Mouse (Mus musculus): ENCODE results near the gene Pnkd.
"Not testable (repeated sequence)": the region's sequence is repeated elsewhere in the genome, so short reads cannot be mapped to it uniquely, and the experiment has no call there.

Gene Pnkd

GRCm38 (mm10) chr1:74296477-74296876 is 11.7 kb downstream of the Pnkd start:
- no peak for DNase-seq (ENCODE audit: low spot score in 2 of 2)

GRCm38 (mm10) chr1:74297269-74297668 is 12.5 kb downstream of the Pnkd start:
- no peak for DNase-seq (ENCODE audit: low spot score in 2 of 2)

GRCm38 (mm10) chr1:74298157-74298750 is 13.5 kb downstream of the Pnkd start:
- DNase-seq (ENCODE audit: low spot score in 2 of 2), result no peak

GRCm38 (mm10) chr1:74298996-74299395 is 14.3 kb downstream of the Pnkd start:
- DNase-seq (ENCODE audit: low spot score in 2 of 2), result no peak

GRCm38 (mm10) chr1:74300347-74301110 is 15.8 kb downstream of the Pnkd start:
- no peak for DNase-seq (ENCODE audit: low spot score in 2 of 2)

- DNase-seq (ENCODE audit: low spot score in 2 of 2), result no peak
These were observed 17.5 kb downstream of the Pnkd start for GRCm38 (mm10) chr1:74302229-74302628.

GRCm38 (mm10) chr1:74302835-74303234 is 18.1 kb downstream of the Pnkd start:
- no peak for DNase-seq (ENCODE audit: low spot score in 2 of 2)

- peak in 1 of 2 experiments; percentile 45 for DNase-seq (ENCODE audit: low spot score in 2 of 2)
These were observed 19.0 kb downstream of the Pnkd start for GRCm38 (mm10) chr1:74303509-74304338.

GRCm38 (mm10) chr1:74304339-74304790 is 19.6 kb downstream of the Pnkd start:
- DNase-seq (ENCODE audit: low spot score in 2 of 2), result no peak

- no peak for DNase-seq (ENCODE audit: low spot score in 2 of 2)
These were observed 20.2 kb downstream of the Pnkd start for GRCm38 (mm10) chr1:74304946-74305345.

- no peak for DNase-seq (ENCODE audit: low spot score in 2 of 2)
These were observed 20.8 kb downstream of the Pnkd start, which contains the start of gene Tmbim1 for GRCm38 (mm10) chr1:74305522-74305921. Gene Tmbim1, minus strand, starts transcription at chr1:74305622.

- DNase-seq (ENCODE audit: low spot score in 2 of 2), result no peak
These were observed 22.4 kb downstream of the Pnkd start for GRCm38 (mm10) chr1:74307146-74307545.

GRCm38 (mm10) chr1:74308001-74308964 is 23.6 kb downstream of the Pnkd start:
- DNase-seq (ENCODE audit: low spot score in 2 of 2), result no peak

GRCm38 (mm10) chr1:74309767-74310166 is 25.0 kb downstream of the Pnkd start:
- no peak for DNase-seq (ENCODE audit: low spot score in 2 of 2)

GRCm38 (mm10) chr1:74313049-74313692 is 28.4 kb downstream of the Pnkd start:
- peak in 1 of 2 experiments; percentile 53 for DNase-seq (ENCODE audit: low spot score in 2 of 2)

GRCm38 (mm10) chr1:74314796-74315195 is 30.1 kb downstream of the Pnkd start:
- DNase-seq (ENCODE audit: low spot score in 2 of 2), result no peak

- DNase-seq (ENCODE audit: low spot score in 2 of 2), result no peak
These were observed 31.5 kb downstream of the Pnkd start for GRCm38 (mm10) chr1:74316114-74316827.

- DNase-seq (ENCODE audit: low spot score in 2 of 2), result no peak
These were observed 34.0 kb downstream of the Pnkd start for GRCm38 (mm10) chr1:74318711-74319110.

- no peak for DNase-seq (ENCODE audit: low spot score in 2 of 2)
These were observed 36.7 kb downstream of the Pnkd start for GRCm38 (mm10) chr1:74321396-74321795.

- not testable (repeated sequence) for DNase-seq (ENCODE audit: low spot score in 2 of 2)
These were observed 42.2 kb downstream of the Pnkd start for GRCm38 (mm10) chr1:74326916-74327315.
